Mouse (Mus musculus) liver, embryonic 11.5 days (tissue): ENCODE data around the gene Gm28845. TPM values are rescaled to one million over a fixed set of nuclear protein-coding genes. Genes with fewer than 3 reads are reported as not detected.

Source experiments
- ATAC-seq: fragments of 200-750 bp; cut with Nextera tagmentation; replicated peaks from 2 replicates; pipeline ENCODE4 v1.8.0; 2017; ENCODE audit warnings: moderate number of reproducible peaks, mild to moderate bottlenecking, moderate TSS enrichment, moderate library complexity; ENCODE audit not compliant: low FRiP score
- DNase-seq: peaks from one replicate; pipeline ENCODE4 v3.0.0-alpha.2; 2017; ENCODE audit warnings: low spot score
- H3K27ac ChIP-seq: fragments of 300-500 bp; sonication (generic); 2 replicates; pipeline ENCODE4 v1.5.1; 2014; ENCODE audit warnings: mild to moderate bottlenecking, low read depth, low read length, control low read depth
- H3K27me3 ChIP-seq: fragments of 300-500 bp; sonication (generic); replicated peaks from 2 replicates; pipeline ENCODE4 v1.6.1; 2014; ENCODE audit warnings: low read length, mixed read lengths; ENCODE audit not compliant: control insufficient read depth, insufficient read depth
- H3K36me3 ChIP-seq: fragments of 300-500 bp; sonication (generic); 2 replicates; pipeline ENCODE4 v1.6.1; 2014; ENCODE audit warnings: mild to moderate bottlenecking, low read length, moderate library complexity, mixed read lengths; ENCODE audit not compliant: control insufficient read depth, insufficient read depth
- H3K4me1 ChIP-seq: fragments of 300-500 bp; sonication (generic); replicated peaks from 2 replicates; pipeline ENCODE4 v1.6.1; 2014; ENCODE audit warnings: low read length, mixed read lengths; ENCODE audit not compliant: control insufficient read depth, insufficient read depth
- H3K4me2 ChIP-seq: fragments of 300-500 bp; sonication (generic); 2 replicates; pipeline ENCODE4 v1.6.1; 2014; ENCODE audit warnings: mild to moderate bottlenecking, control low read depth, moderate library complexity
- H3K4me3 ChIP-seq: fragments of 300-500 bp; sonication (generic); 2 replicates; pipeline ENCODE4 v1.5.1; 2014; ENCODE audit warnings: low read depth, low read length, control low read depth
- H3K9ac ChIP-seq: fragments of 300-500 bp; sonication (generic); 2 replicates; pipeline ENCODE4 v1.6.1; 2014; ENCODE audit warnings: low read depth, low read length, control low read depth
- H3K9me3 ChIP-seq: fragments of 300-500 bp; sonication (generic); 2 replicates; pipeline ENCODE4 v1.6.1; 2016; ENCODE audit warnings: low read length, inconsistent platforms, mixed read lengths; ENCODE audit not compliant: control insufficient read depth
- WGBS: fragments of 180-500 bp; shearing (Covaris S2); extraction: QIAGEN DNeasy Blood & Tissue Kit; methylation state at CpG from one replicate; pipeline ENCODE4 v1.1.7; 2014; 5-methylcytosine and 5-hydroxymethylcytosine counted together
- polyA plus RNA-seq: library from polyadenylated mRNA; unstranded; fragments of >200 nt; fragmentation: Nextera tagmentation; extraction: Ambion mirVana; gene quantifications from 2 replicates; pipeline ENCODE4 v1.2.1, GENCODE M21; 2014

Gene Gm28845
- polyA plus RNA-seq, 1 experiment from 2014 or later = not detected

GRCm38 (mm10) chr1:65137560-65137959, 18.2 kb upstream of the Gm28845 start:
- Histone ChIP-seq H3K27ac (no peak overlapping the region), H3K9ac (no peak overlapping the region), H3K4me1 (no peaks in the 10 kb centered on the region), H3K36me3 (no peaks in the 10 kb centered on the region), H3K9me3 (no peaks in the 10 kb centered on the region), H3K27me3 (no peaks in the 10 kb centered on the region), H3K4me2 (no peak overlapping the region), H3K4me3 (no peak overlapping the region)
- DNase-seq (no peak), ATAC-seq (no peak)
- WGBS = 80% methylated on average over 6 of the region's 6 CpGs

- H3K9ac ChIP-seq = no peak overlapping the region
- H3K4me3 ChIP-seq = no peak overlapping the region
- H3K27ac ChIP-seq = no peak overlapping the region
- H3K27me3 ChIP-seq = no peaks in the 10 kb centered on the region
- ATAC-seq (no peak), DNase-seq (no peak)
- WGBS = 70% methylated on average over 1 of the region's 1 CpGs
- no peak overlapping the region for H3K4me2 ChIP-seq
- H3K4me1 ChIP-seq = no peaks in the 10 kb centered on the region
- H3K36me3 ChIP-seq = no peaks in the 10 kb centered on the region
- peaks cover 3% of the 10 kb centered on the region; the same call in 1 of the 2 replicates for H3K9me3 ChIP-seq
Measured at GRCm38 (mm10) chr1:65132833-65133232, 13.5 kb upstream of the Gm28845 start.

- no peaks in the 10 kb centered on the region for H3K4me1 ChIP-seq
- H3K9me3 ChIP-seq = peaks cover 3% of the 10 kb centered on the region; the same call in 1 of the 2 replicates
- ATAC-seq (no peak), DNase-seq (no peak)
- WGBS = 69% methylated on average over 1 of the region's 1 CpGs
- H3K9ac ChIP-seq = no peak overlapping the region
- no peaks in the 10 kb centered on the region for H3K27me3 ChIP-seq
- H3K4me3 ChIP-seq = no peak overlapping the region
- no peaks in the 10 kb centered on the region for H3K36me3 ChIP-seq
- no peak overlapping the region for H3K4me2 ChIP-seq
- H3K27ac ChIP-seq = no peak overlapping the region
Measured at GRCm38 (mm10) chr1:65131671-65132070, 12.3 kb upstream of the Gm28845 start.

GRCm38 (mm10) chr1:65130226-65130625, 10.9 kb upstream of the Gm28845 start:
- 69% methylated on average over 3 of the region's 3 CpGs for WGBS
- DNase-seq = no peak
- Histone ChIP-seq H3K36me3 (no peaks in the 10 kb centered on the region), H3K4me2 (no peak overlapping the region), H3K9me3 (peaks cover 3% of the 10 kb centered on the region; the same call in 1 of the 2 replicates), H3K4me3 (no peak overlapping the region), H3K9ac (no peak overlapping the region), H3K4me1 (no peaks in the 10 kb centered on the region), H3K27me3 (no peaks in the 10 kb centered on the region), H3K27ac (no peak overlapping the region)
- no peak; the same call in 1 of the 2 replicates for ATAC-seq

GRCm38 (mm10) chr1:65129634-65130180, 10.3 kb upstream of the Gm28845 start:
- Histone ChIP-seq H3K27me3 (no peaks in the 10 kb centered on the region), H3K4me2 (no peak overlapping the region), H3K9ac (no peak overlapping the region), H3K4me1 (no peaks in the 10 kb centered on the region), H3K4me3 (no peak overlapping the region), H3K27ac (no peak overlapping the region), H3K9me3 (peaks cover 3% of the 10 kb centered on the region; the same call in 1 of the 2 replicates), H3K36me3 (no peaks in the 10 kb centered on the region)
- WGBS = 72% methylated on average over 3 of the region's 3 CpGs
- DNase-seq (no peak), ATAC-seq (no peak)

- no peak within 1 kb of the TSS for H3K27ac ChIP-seq
- 39% methylated on average over 9 of the region's 9 CpGs for WGBS
- no peaks in the 10 kb centered on the region for H3K27me3 ChIP-seq
- H3K4me2 ChIP-seq = no peak within 1 kb of the TSS
- no peaks in the 10 kb centered on the region for H3K9me3 ChIP-seq
- no peaks in the 10 kb centered on the region for H3K36me3 ChIP-seq
- no peak within 1 kb of the TSS for H3K4me3 ChIP-seq
- ATAC-seq (no peak), DNase-seq (no peak)
- no peaks in the 10 kb centered on the region for H3K4me1 ChIP-seq
- no peak within 1 kb of the TSS for H3K9ac ChIP-seq
Measured at GRCm38 (mm10) chr1:65122574-65123372, 3.4 kb upstream of the Gm28845 start, which contains the start of gene D630023F18Rik. TSS of gene D630023F18Rik (minus strand) at chr1:65123214.

GRCm38 (mm10) chr1:65118150-65118913, 1.0 kb downstream of the Gm28845 start:
- Histone ChIP-seq H3K36me3 (no peaks in the 10 kb centered on the region), H3K4me3 (no peak overlapping the region), H3K4me2 (no peak overlapping the region), H3K9me3 (no peaks in the 10 kb centered on the region), H3K27me3 (no peaks in the 10 kb centered on the region), H3K4me1 (no peaks in the 10 kb centered on the region), H3K27ac (no peak overlapping the region), H3K9ac (no peak overlapping the region)
- DNase-seq (no peak), ATAC-seq (no peak)
- WGBS = 67% methylated on average over 8 of the region's 8 CpGs

GRCm38 (mm10) chr1:65113536-65114172, 5.7 kb downstream of the Gm28845 start:
- Histone ChIP-seq H3K9me3 (no peaks in the 10 kb centered on the region), H3K4me2 (no peak overlapping the region), H3K36me3 (no peaks in the 10 kb centered on the region), H3K4me3 (no peak overlapping the region), H3K4me1 (no peaks in the 10 kb centered on the region), H3K27me3 (no peaks in the 10 kb centered on the region), H3K9ac (no peak overlapping the region), H3K27ac (no peak overlapping the region)
- 79% methylated on average over 5 of the region's 5 CpGs for WGBS
- ATAC-seq = peak; percentile 48; the same call in 1 of the 2 replicates
- DNase-seq = no peak
